Mouse (Mus musculus): Measurements from ENCODE around the gene Zfp985.

GRCm38 (mm10) chr4:147530366-147530765 is 22.7 kb upstream of the Zfp985 start:
- TF ChIP-seq POLR2A (IDR thresholded peaks at IDR 0.05; ENCODE audit: borderline replicate concordance, control insufficient read depth, low read depth, low read length) (no peak), CTCF (IDR thresholded peaks at IDR 0.05; ENCODE audit: control insufficient read depth, insufficient read depth, low read length) (no peak)

Measured in bone marrow, adult 2 months (tissue).